Mouse (Mus musculus) lung, embryonic 15.5 days (tissue): ENCODE results near the gene Mlana. TPM values are rescaled to one million over a fixed set of nuclear protein-coding genes. Genes with fewer than 3 reads are reported as not detected.

ENCODE experiments used
- ATAC-seq: fragments of 200-750 bp; cut with Nextera tagmentation; 2 replicates; pipeline ENCODE4 v1.8.0; 2017; ENCODE audit warnings: moderate number of reproducible peaks, borderline replicate concordance; ENCODE audit not compliant: low FRiP score, low TSS enrichment; ENCODE audit errors: extremely low read depth
- H3K27ac ChIP-seq: fragments of 300-500 bp; sonication (generic); 2 replicates; pipeline ENCODE4 v1.5.1; 2015; ENCODE audit warnings: moderate library complexity, mild to moderate bottlenecking, inconsistent platforms
- H3K27me3 ChIP-seq: fragments of 300-500 bp; sonication (generic); 2 replicates; pipeline ENCODE4 v1.6.1; 2015; ENCODE audit warnings: inconsistent platforms
- H3K36me3 ChIP-seq: fragments of 300-500 bp; sonication (generic); 2 replicates; pipeline ENCODE4 v1.6.1; 2015; ENCODE audit warnings: inconsistent platforms
- H3K4me1 ChIP-seq: fragments of 300-500 bp; sonication (generic); 2 replicates; pipeline ENCODE4 v1.6.1; 2015; ENCODE audit warnings: inconsistent platforms
- H3K4me2 ChIP-seq: fragments of 300-500 bp; sonication (generic); 2 replicates; pipeline ENCODE4 v1.6.1; 2015; ENCODE audit warnings: inconsistent platforms, mild to moderate bottlenecking, moderate library complexity
- H3K4me3 ChIP-seq: fragments of 300-500 bp; sonication (generic); 2 replicates; pipeline ENCODE4 v1.5.1; 2015; ENCODE audit warnings: mild to moderate bottlenecking, inconsistent platforms
- H3K9ac ChIP-seq: fragments of 300-500 bp; sonication (generic); 2 replicates; pipeline ENCODE4 v1.6.1; 2015; ENCODE audit warnings: inconsistent platforms
- H3K9me3 ChIP-seq: fragments of 300-500 bp; sonication (generic); 2 replicates; pipeline ENCODE4 v1.6.1; 2016; ENCODE audit warnings: inconsistent platforms
- WGBS: fragments of 180-500 bp; shearing (Covaris S2); methylation state at CpG from one replicate; pipeline ENCODE4 v1.1.7; 2015; 5-methylcytosine and 5-hydroxymethylcytosine counted together
- polyA plus RNA-seq: library from polyadenylated mRNA; unstranded; fragments of >200 nt; fragmentation: Nextera tagmentation; extraction: Ambion mirVana; gene quantifications from 2 replicates; pipeline ENCODE4 v1.2.1, GENCODE M21; 2015

The Mlana gene
- polyA plus RNA-seq, 1 experiment from 2014 or later, result not detected

GRCm38 (mm10) chr19:29678181-29678778 lies 19.3 kb upstream of the Mlana start:
- Histone ChIP-seq H3K9me3 (no peaks in the 10 kb centered on the region), H3K9ac (no peak overlapping the region), H3K27me3 (peaks cover 79% of the 10 kb centered on the region), H3K4me2 (no peak overlapping the region), H3K4me3 (no peak overlapping the region), H3K4me1 (peaks cover 3% of the 10 kb centered on the region; the same call in 1 of the 2 replicates), H3K36me3 (no peaks in the 10 kb centered on the region), H3K27ac (no peak overlapping the region)
- WGBS, result 72% methylated on average over 6 of the region's 6 CpGs
- no peak for ATAC-seq

GRCm38 (mm10) chr19:29680182-29681152 lies 17.2 kb upstream of the Mlana start:
- Histone ChIP-seq H3K4me2 (no peak overlapping the region), H3K27ac (peak overlapping the region; percentile 29; the same call in 1 of the 2 replicates), H3K4me3 (no peak overlapping the region), H3K4me1 (peaks cover 3% of the 10 kb centered on the region; the same call in 1 of the 2 replicates), H3K9me3 (no peaks in the 10 kb centered on the region; the same call in 1 of the 2 replicates), H3K36me3 (no peaks in the 10 kb centered on the region), H3K27me3 (peaks cover 79% of the 10 kb centered on the region), H3K9ac (no peak overlapping the region)
- WGBS, result 35% methylated on average over 13 of the region's 13 CpGs
- peak; percentile 73; the same call in 1 of the 2 replicates for ATAC-seq

DNA sequence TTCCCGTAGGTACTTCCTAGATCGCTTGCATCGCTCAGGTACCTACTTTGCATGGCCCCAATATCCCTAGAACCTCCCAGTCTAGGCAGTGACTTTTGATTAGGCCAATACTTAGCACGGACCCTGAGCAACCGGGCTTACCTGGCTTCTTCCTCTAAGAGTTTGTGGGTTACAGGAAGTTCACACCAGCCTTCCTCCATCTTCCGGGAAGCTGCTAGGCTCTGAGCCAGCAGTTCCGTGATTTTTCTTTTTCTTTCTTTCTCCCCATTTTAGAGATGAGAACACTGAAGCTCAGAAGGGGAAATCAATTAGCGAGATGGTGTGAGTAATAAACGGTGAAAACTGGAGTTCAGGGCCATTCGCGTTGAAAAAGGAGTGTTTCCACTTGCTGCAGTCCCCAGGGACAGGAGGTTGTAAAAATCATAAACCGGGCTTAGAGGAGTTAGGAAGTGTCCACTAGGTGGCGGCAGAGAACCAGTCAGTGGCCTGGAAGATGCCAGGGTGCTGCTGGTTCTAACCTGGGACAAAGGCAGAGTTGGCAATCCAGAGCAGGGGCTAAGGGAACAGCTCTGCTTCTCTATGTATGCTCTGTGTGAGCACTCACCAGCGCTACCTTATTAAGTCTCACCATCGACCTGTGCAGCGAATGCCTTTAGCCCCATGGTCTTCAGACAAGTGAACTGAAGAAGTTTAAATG lies 13.6 kb upstream of the Mlana start:
- Histone ChIP-seq H3K36me3 (no peaks in the 10 kb centered on the region), H3K4me2 (no peak overlapping the region), H3K9ac (no peak overlapping the region), H3K4me1 (peaks cover 3% of the 10 kb centered on the region; the same call in 1 of the 2 replicates), H3K27me3 (peaks cover 45% of the 10 kb centered on the region), H3K9me3 (peaks cover 3% of the 10 kb centered on the region; the same call in 1 of the 2 replicates), H3K27ac (no peak overlapping the region), H3K4me3 (no peak overlapping the region)
- WGBS, result 47% methylated on average over 16 of the region's 16 CpGs
- no peak for ATAC-seq

DNA sequence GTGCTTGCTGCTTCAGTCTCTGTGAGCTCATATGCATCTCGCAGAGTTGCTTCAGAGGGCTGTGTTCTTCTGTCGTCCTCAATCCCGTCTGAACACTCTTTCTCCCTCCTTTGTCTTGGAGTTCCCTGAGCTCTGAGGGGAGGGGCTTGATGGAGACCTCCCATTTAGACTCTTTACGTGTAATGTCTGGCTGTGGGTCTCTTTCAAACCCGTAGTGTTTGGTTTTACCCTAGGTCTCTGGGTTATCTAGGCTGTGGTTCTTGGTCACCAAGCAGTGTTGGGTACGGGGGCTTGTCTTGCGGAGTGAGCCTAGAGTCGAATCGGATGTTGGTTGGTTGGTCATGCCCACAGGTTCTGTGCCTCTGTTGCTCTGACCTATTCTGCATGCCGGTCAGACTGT lies 2.6 kb upstream of the Mlana start:
- H3K9ac ChIP-seq, result no peak overlapping the region
- peaks cover 24% of the 10 kb centered on the region for H3K27me3 ChIP-seq
- ATAC-seq, result no peak
- H3K27ac ChIP-seq, result no peak overlapping the region
- H3K4me2 ChIP-seq, result no peak overlapping the region
- no peaks in the 10 kb centered on the region; the same call in 1 of the 2 replicates for H3K9me3 ChIP-seq
- 90% methylated on average over 10 of the region's 10 CpGs for WGBS
- H3K4me1 ChIP-seq, result 0 out of 2 replicates have a peak, but pooled peaks cover 5% of the 10 kb centered on the region
- no peaks in the 10 kb centered on the region for H3K36me3 ChIP-seq
- no peak overlapping the region for H3K4me3 ChIP-seq

DNA sequence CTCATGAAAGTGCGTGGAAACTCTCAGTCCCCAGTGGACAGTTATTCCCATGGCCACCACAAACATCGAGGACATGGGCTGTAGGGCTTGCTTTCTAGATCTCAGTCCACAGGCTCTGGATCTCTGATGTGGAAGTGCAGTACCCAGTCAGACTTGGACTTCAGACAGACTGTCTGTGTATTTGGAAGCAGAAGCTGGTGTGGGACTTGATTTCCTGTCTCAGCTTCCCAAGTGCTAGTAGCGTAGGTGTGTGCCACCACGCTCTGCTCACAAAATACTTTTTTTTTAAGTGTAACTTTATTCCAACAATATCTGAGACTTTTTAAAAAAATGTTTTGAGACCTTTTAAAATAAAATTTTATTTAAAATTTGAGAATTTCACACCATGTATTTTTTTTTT lies 1.3 kb upstream of the Mlana start:
- Histone ChIP-seq H3K9me3 (no peaks in the 10 kb centered on the region; the same call in 1 of the 2 replicates), H3K4me2 (no peak overlapping the region), H3K9ac (no peak overlapping the region), H3K4me3 (no peak overlapping the region), H3K27ac (no peak overlapping the region), H3K36me3 (no peaks in the 10 kb centered on the region), H3K27me3 (peaks cover 32% of the 10 kb centered on the region), H3K4me1 (0 out of 2 replicates have a peak, but pooled peaks cover 5% of the 10 kb centered on the region)
- WGBS, result 97% methylated on average over 4 of the region's 4 CpGs
- no peak for ATAC-seq

GRCm38 (mm10) chr19:29696840-29697239 lies 784 bp upstream of the Mlana start:
- peaks cover 32% of the 10 kb centered on the region for H3K27me3 ChIP-seq
- ATAC-seq, result no peak
- no peak overlapping the region for H3K27ac ChIP-seq
- no peak overlapping the region for H3K9ac ChIP-seq
- no peaks in the 10 kb centered on the region; the same call in 1 of the 2 replicates for H3K9me3 ChIP-seq
- no peak overlapping the region for H3K4me2 ChIP-seq
- no peaks in the 10 kb centered on the region for H3K36me3 ChIP-seq
- no peak overlapping the region for H3K4me3 ChIP-seq
- 0 out of 2 replicates have a peak, but pooled peaks cover 5% of the 10 kb centered on the region for H3K4me1 ChIP-seq

- Histone ChIP-seq H3K4me1 (0 out of 2 replicates have a peak, but pooled peaks cover 5% of the 10 kb centered on the region), H3K4me2 (no peak overlapping the region), H3K9ac (no peak overlapping the region), H3K36me3 (no peaks in the 10 kb centered on the region), H3K9me3 (no peaks in the 10 kb centered on the region), H3K27ac (no peak overlapping the region), H3K27me3 (peaks cover 44% of the 10 kb centered on the region), H3K4me3 (no peak overlapping the region)
- 58% methylated on average over 4 of the region's 4 CpGs for WGBS
- ATAC-seq, result no peak
These were observed 4.1 kb downstream of the Mlana start for GRCm38 (mm10) chr19:29701707-29702106.

- H3K36me3 ChIP-seq, result no peaks in the 10 kb centered on the region
- ATAC-seq, result no peak
- no peak overlapping the region for H3K4me3 ChIP-seq
- H3K4me2 ChIP-seq, result no peak overlapping the region
- H3K27me3 ChIP-seq, result peaks cover 52% of the 10 kb centered on the region
- 92% methylated on average over 13 of the region's 13 CpGs for WGBS
- no peak overlapping the region for H3K27ac ChIP-seq
- no peaks in the 10 kb centered on the region for H3K9me3 ChIP-seq
- H3K9ac ChIP-seq, result no peak overlapping the region
- H3K4me1 ChIP-seq, result peaks cover 6% of the 10 kb centered on the region; the same call in 1 of the 2 replicates
These were observed 6.8 kb downstream of the Mlana start for GRCm38 (mm10) chr19:29704436-29704835.

DNA sequence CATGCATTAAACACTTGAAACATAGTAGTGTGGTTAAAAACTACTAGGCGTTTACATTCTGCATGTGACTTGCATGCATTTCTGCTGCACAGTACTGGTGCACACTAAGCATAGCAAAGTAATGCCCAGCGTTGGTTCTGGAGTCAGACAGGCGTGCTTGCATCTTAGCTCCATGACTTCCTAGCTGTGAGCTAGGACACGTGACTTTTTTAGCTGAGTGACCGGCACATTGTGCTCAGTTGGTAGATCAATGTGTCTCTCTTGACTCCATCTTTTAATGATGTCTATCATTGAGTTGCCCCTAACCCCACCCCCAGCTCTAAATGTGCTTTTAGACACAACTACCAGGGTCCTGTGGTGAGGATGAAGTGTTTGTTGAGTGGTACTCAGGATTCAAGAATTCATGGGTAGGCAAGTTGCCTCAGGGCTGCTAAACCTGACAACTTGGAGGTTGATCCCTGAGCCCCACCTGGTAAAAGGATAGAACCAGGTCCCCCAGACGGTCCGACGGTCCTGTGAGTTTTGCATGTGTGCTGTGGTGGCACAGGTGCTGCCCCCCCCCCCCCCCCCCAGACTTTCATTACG lies 9.8 kb downstream of the Mlana start:
- H3K27me3 ChIP-seq, result peaks cover 35% of the 10 kb centered on the region
- peak overlapping the region; percentile 50; the same call in 1 of the 2 replicates for H3K4me2 ChIP-seq
- H3K9me3 ChIP-seq, result no peaks in the 10 kb centered on the region
- H3K4me1 ChIP-seq, result peaks cover 6% of the 10 kb centered on the region; the same call in 1 of the 2 replicates
- no peak overlapping the region for H3K4me3 ChIP-seq
- 79% methylated on average over 9 of the region's 9 CpGs for WGBS
- no peak overlapping the region for H3K9ac ChIP-seq
- no peak overlapping the region for H3K27ac ChIP-seq
- no peaks in the 10 kb centered on the region for H3K36me3 ChIP-seq
- no peak for ATAC-seq

DNA sequence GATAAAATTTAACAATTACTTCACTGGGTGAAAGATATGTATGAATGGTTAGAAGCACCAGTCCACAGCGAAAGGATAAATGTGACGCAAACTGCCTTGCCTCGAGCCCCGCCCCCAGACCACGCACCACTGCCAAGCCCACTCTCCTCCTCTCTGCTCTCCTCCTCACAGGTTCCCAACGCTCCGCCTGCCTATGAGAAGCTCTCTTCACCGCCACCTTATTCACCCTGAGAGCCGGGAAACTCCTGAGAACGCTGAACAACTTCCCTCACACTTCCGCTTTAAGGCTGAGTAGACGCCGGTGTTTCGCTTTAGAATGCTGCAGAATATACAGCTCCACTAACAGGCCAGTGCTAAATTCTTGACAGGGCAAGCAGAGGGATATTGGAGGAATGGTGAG lies 10.4 kb downstream of the Mlana start:
- 38% methylated on average over 14 of the region's 14 CpGs for WGBS
- no peak for ATAC-seq
- H3K27ac ChIP-seq, result no peak overlapping the region
- H3K4me2 ChIP-seq, result peak overlapping the region; percentile 50
- peak overlapping the region; percentile 28 for H3K4me3 ChIP-seq
- H3K9ac ChIP-seq, result no peak overlapping the region
- H3K36me3 ChIP-seq, result no peaks in the 10 kb centered on the region
- H3K9me3 ChIP-seq, result no peaks in the 10 kb centered on the region
- H3K4me1 ChIP-seq, result peaks cover 6% of the 10 kb centered on the region; the same call in 1 of the 2 replicates
- H3K27me3 ChIP-seq, result peaks cover 29% of the 10 kb centered on the region

DNA sequence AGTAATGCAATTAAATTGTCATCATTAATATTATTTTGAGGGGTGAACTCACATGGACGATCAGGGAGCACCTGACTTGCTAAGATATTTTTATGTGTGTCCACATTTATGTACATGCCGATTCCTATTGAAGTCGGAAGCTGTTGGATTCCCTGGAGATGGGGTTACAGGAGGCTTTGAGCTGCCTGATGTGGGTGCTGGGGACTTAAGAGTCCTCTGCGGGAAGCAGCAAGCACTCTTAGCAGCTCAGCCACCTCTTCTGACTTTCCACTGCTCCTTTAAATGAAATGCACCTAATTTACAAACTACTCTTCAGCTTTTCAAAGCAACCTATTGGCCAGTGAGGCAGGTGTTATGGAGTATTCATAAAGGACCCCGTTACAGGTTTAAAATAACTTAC lies 10.8 kb downstream of the Mlana start:
- H3K9ac ChIP-seq, result no peak overlapping the region
- H3K4me3 ChIP-seq, result peak overlapping the region; percentile 28; the same call in 1 of the 2 replicates
- H3K4me2 ChIP-seq, result peak overlapping the region; percentile 50
- peaks cover 24% of the 10 kb centered on the region for H3K27me3 ChIP-seq
- no peaks in the 10 kb centered on the region for H3K36me3 ChIP-seq
- H3K9me3 ChIP-seq, result no peaks in the 10 kb centered on the region
- H3K4me1 ChIP-seq, result peaks cover 6% of the 10 kb centered on the region; the same call in 1 of the 2 replicates
- no peak overlapping the region for H3K27ac ChIP-seq
- ATAC-seq, result no peak
- WGBS, result 49% methylated on average over 5 of the region's 5 CpGs
